Comparison of ENCODE assay signal across 8 mouse cellular contexts in genomic region chr2:173659057-173659925, GRCm38 (mm10). TPM values are rescaled to one million over a fixed set of nuclear protein-coding genes. Genes with fewer than 3 reads are reported as not detected.
A peak's percentile ranks its signal among the peaks of the same experiment; 100 is the strongest.
DNase-seq lines count a peak whose midpoint lies in the region; ATAC-seq and TF ChIP-seq lines count a peak whose summit lies in the region.

TSS of gene Rab22a (plus strand) at chr2:173659760.

- H3K4me2 ChIP-seq in embryonic facial prominence, embryonic 13.5 days: peak within 1 kb of the TSS; percentile 79
- peak within 1 kb of the TSS; percentile 68 for H3K4me2 ChIP-seq in limb, embryonic 12.5 days
- peak within 1 kb of the TSS; percentile 93 for H3K4me2 ChIP-seq in midbrain, embryonic 15.5 days

- H3K36me3 ChIP-seq in embryonic facial prominence, embryonic 13.5 days: peaks cover 25% of the 10 kb centered on the region
- H3K36me3 ChIP-seq in kidney, adult 2 months (ENCODE audit: control insufficient read depth, insufficient read depth, low read length): no peaks in the 10 kb centered on the region; the same call in 1 of the 2 replicates
- H3K36me3 ChIP-seq in limb, embryonic 12.5 days: peaks cover 35% of the 10 kb centered on the region
- H3K36me3 ChIP-seq in midbrain, embryonic 15.5 days (replicated peaks): peaks cover 6% of the 10 kb centered on the region; the same call in 1 of the 2 replicates
- peaks cover 2% of the 10 kb centered on the region; the same call in 1 of the 2 replicates for H3K36me3 ChIP-seq in spleen, adult 2 months (ENCODE audit: control insufficient read depth, insufficient read depth, low read length)

- no peaks in the 10 kb centered on the region for H3K9me3 ChIP-seq in embryonic facial prominence, embryonic 13.5 days
- no peaks in the 10 kb centered on the region for H3K9me3 ChIP-seq in limb, embryonic 12.5 days
- H3K9me3 ChIP-seq in midbrain, embryonic 15.5 days: no peaks in the 10 kb centered on the region

- TF ChIP-seq POLR2A in kidney, adult 2 months (IDR thresholded peaks at IDR 0.05; ENCODE audit: low read depth, low read length): peak; percentile 57
- peak; percentile 74 for TF ChIP-seq POLR2A in spleen, adult 2 months (IDR thresholded peaks at IDR 0.05; ENCODE audit: low read depth, low read length)

- H3K4me1 ChIP-seq in embryonic facial prominence, embryonic 13.5 days: peaks cover 40% of the 10 kb centered on the region
- H3K4me1 ChIP-seq in kidney, adult 2 months (ENCODE audit: control insufficient read depth, insufficient read depth, low read length): peaks cover 9% of the 10 kb centered on the region
- peaks cover 20% of the 10 kb centered on the region for H3K4me1 ChIP-seq in limb, embryonic 12.5 days (replicated peaks)
- H3K4me1 ChIP-seq in midbrain, embryonic 15.5 days: peaks cover 22% of the 10 kb centered on the region
- peaks cover 10% of the 10 kb centered on the region; the same call in 1 of the 2 replicates for H3K4me1 ChIP-seq in spleen, adult 2 months (ENCODE audit: control insufficient read depth, insufficient read depth, insufficient read length)

- ATAC-seq in embryonic facial prominence, embryonic 13.5 days (ENCODE audit: insufficient number of reproducible peaks, insufficient read depth, low FRiP score, low TSS enrichment, low read depth): peak; percentile 93
- peak; percentile 94 for ATAC-seq in limb, embryonic 12.5 days (ENCODE audit: insufficient number of reproducible peaks, insufficient read depth, low FRiP score, low TSS enrichment, low read depth)
- ATAC-seq in midbrain, embryonic 15.5 days (replicated peaks): peak; percentile 97

- TF ChIP-seq CTCF in kidney, adult 2 months (conservative IDR thresholded peaks at IDR 0.05; ENCODE audit: insufficient read depth, insufficient read length, low read depth, low read length): no peak
- no peak for TF ChIP-seq CTCF in spleen, adult 2 months (IDR thresholded peaks at IDR 0.05; ENCODE audit: extremely low read depth, insufficient read depth, insufficient read length, insufficient replicate concordance)

- H3K4me3 ChIP-seq in embryonic facial prominence, embryonic 13.5 days: peak within 1 kb of the TSS; percentile 98
- H3K4me3 ChIP-seq in kidney, adult 2 months (ENCODE audit: insufficient read depth, low read depth, low read length): peak within 1 kb of the TSS; percentile 81
- peak within 1 kb of the TSS; percentile 97 for H3K4me3 ChIP-seq in limb, embryonic 12.5 days (replicated peaks)
- H3K4me3 ChIP-seq in midbrain, embryonic 15.5 days: peak within 1 kb of the TSS; percentile 76
- H3K4me3 ChIP-seq in spleen, adult 2 months (ENCODE audit: extremely low read depth, insufficient read depth, insufficient read length): peak within 1 kb of the TSS; percentile 91

- under 1% methylated on average over 48 of the region's 55 CpGs for WGBS in embryonic facial prominence, embryonic 13.5 days
- under 1% methylated on average over 55 of the region's 55 CpGs for WGBS in kidney, adult 2 months
- 0% methylated on average over 47 of the region's 55 CpGs for WGBS in limb, embryonic 12.5 days
- under 1% methylated on average over 47 of the region's 55 CpGs for WGBS in midbrain, embryonic 15.5 days
- WGBS in spleen, adult 2 months: under 1% methylated on average over 55 of the region's 55 CpGs

- H3K27ac ChIP-seq in embryonic facial prominence, embryonic 13.5 days: peak within 1 kb of the TSS; percentile 58
- peak within 1 kb of the TSS; percentile 82 for H3K27ac ChIP-seq in kidney, adult 2 months (ENCODE audit: insufficient read depth, low read depth, low read length)
- H3K27ac ChIP-seq in limb, embryonic 12.5 days: peak within 1 kb of the TSS; percentile 70; the same call in 1 of the 2 replicates
- H3K27ac ChIP-seq in midbrain, embryonic 15.5 days: 0 out of 2 replicates have a peak within 1 kb of the TSS, but pooled peaks have one; percentile 19
- H3K27ac ChIP-seq in spleen, adult 2 months (ENCODE audit: insufficient read depth, low read length): peak within 1 kb of the TSS; percentile 61; the same call in 1 of the 2 replicates

- peak; percentile 99 for DNase-seq in 3134 (ENCODE audit: extremely low read depth, insufficient read length, low spot score)
- DNase-seq in adrenal gland, postnatal 36 days: peak; percentile 98 to 99
- peak; percentile 96 to 98 for DNase-seq in heart, adult 18-20 months
- peak; percentile 99 for DNase-seq in kidney, adult 2 months
- peak; percentile 96 to 97 for DNase-seq in spleen, adult 2 months (ENCODE audit: low read depth in 1 of 2, low spot score in 2 of 2)

- peak within 1 kb of the TSS; percentile 98 for H3K9ac ChIP-seq in embryonic facial prominence, embryonic 13.5 days
- H3K9ac ChIP-seq in limb, embryonic 12.5 days (replicated peaks): peak within 1 kb of the TSS; percentile 94
- peak within 1 kb of the TSS; percentile 77 for H3K9ac ChIP-seq in midbrain, embryonic 15.5 days

- no peaks in the 10 kb centered on the region for H3K27me3 ChIP-seq in embryonic facial prominence, embryonic 13.5 days
- no peaks in the 10 kb centered on the region for H3K27me3 ChIP-seq in kidney, adult 2 months (replicated peaks; ENCODE audit: control insufficient read depth, insufficient read depth, low read length)
- no peaks in the 10 kb centered on the region for H3K27me3 ChIP-seq in limb, embryonic 12.5 days
- no peaks in the 10 kb centered on the region for H3K27me3 ChIP-seq in midbrain, embryonic 15.5 days (replicated peaks)
- H3K27me3 ChIP-seq in spleen, adult 2 months (ENCODE audit: control insufficient read depth, insufficient read depth, low read length): no peaks in the 10 kb centered on the region

RNA-seq across cellular contexts. Expression of gene Rab22a, which starts in this region (rescaled TPM):
- total RNA-seq in adrenal gland, postnatal 36 days (2021): 10 to 100 TPM; 34.5 to 37.4 TPM
- polyA plus RNA-seq in embryonic facial prominence, embryonic 13.5 days (2015; fragmentation: Nextera tagmentation; extraction: Ambion mirVana): 36.6 and 37.5 TPM in 2 replicates
- total RNA-seq in heart, adult 18-20 months (2021): 10 to 100 TPM; 33.6 to 40.1 TPM
- 24.4 and 28.2 TPM in 2 replicates for polyA plus RNA-seq in kidney, adult 2 months (2012; rRNA removed)
- polyA plus RNA-seq in limb, embryonic 12.5 days (2016; fragmentation: Nextera tagmentation; extraction: Ambion mirVana): 47.6 and 50.2 TPM in 2 replicates
- 32.8 and 33.8 TPM in 2 replicates for polyA plus RNA-seq in midbrain, embryonic 15.5 days (2015; fragmentation: Nextera tagmentation; extraction: Ambion mirVana)
- polyA plus RNA-seq in spleen, adult 2 months (2012; rRNA removed): 18.7 and 29.6 TPM in 2 replicates

Comparison
In these comparisons a context has a peak if more than half of its experiments do, and no peak if none do; other contexts are left out.
1. Peak in every context shown above with its lines: DNase-seq, ATAC-seq, H3K4me3 ChIP-seq and H3K27ac ChIP-seq.
2. H3K27ac ChIP-seq: peak in every context shown above with its lines; median percentile 82 in kidney, adult 2 months; 70 in limb, embryonic 12.5 days; 61 in spleen, adult 2 months; 58 in embryonic facial prominence, embryonic 13.5 days; 19 in midbrain, embryonic 15.5 days.